ENCODE assay signal across 16 mouse cellular contexts in the genomic region with DNA sequence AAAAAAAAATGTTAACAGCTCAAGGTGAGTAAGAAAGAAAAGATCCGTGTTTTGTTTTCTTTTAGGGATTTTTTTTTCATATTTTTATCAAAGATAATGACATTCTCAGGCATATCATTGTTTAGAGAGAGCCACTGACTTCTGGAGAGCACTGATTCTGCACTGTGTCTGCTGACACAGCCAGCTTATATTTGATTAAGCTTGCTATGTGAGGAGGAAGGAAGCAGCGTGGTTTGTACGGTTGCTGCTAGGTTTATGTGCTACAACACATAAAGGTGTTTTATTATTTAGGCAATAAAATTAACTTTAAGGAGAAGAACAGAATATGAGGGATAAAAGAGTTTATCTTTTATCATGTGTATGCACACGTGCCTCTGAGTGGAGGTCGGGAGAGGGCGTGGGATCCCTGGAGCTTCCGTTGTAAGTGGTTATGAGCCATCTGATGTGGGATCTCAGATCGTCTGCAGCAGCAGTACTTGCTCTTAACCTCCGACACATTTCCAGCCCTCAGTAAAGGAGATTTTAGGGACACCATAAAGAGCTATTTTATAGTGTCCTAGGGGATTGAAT.
"Had no signal": no experiment of that assay in that cellular context is flagged by ENCODE, and none has a peak within 500 bp of the region (broad histone marks: within the 10 kb centered on the region; RNA-seq: fewer than 3 reads in every experiment).

No protein-coding gene starts in this region.

- H3K27me3 ChIP-seq: megakaryocyte, embryonic 14.5 days; midbrain, embryonic 12.5 days; midbrain, embryonic 15.5 days; neural tube, embryonic 13.5 days; stomach, embryonic 15.5 days had no signal

- H3K27ac ChIP-seq: liver, embryonic 14.5 days; midbrain, embryonic 10.5 days; midbrain, embryonic 12.5 days; midbrain, embryonic 15.5 days; neural tube, embryonic 13.5 days; stomach, embryonic 15.5 days; stomach, postnatal 0 days had no signal

- H3K36me3 ChIP-seq: midbrain, embryonic 15.5 days; neural tube, embryonic 13.5 days had no signal

- H3K4me3 ChIP-seq: megakaryocyte, embryonic 14.5 days; midbrain, embryonic 10.5 days; midbrain, embryonic 12.5 days; midbrain, embryonic 15.5 days; neural tube, embryonic 13.5 days; stomach, embryonic 15.5 days had no signal

- H3K4me2 ChIP-seq: lung, embryonic 14.5 days; midbrain, embryonic 12.5 days; midbrain, embryonic 15.5 days; neural tube, embryonic 13.5 days; stomach, embryonic 15.5 days had no signal

- DNase-seq: lung, adult 18-20 months; lung, embryonic 14.5 days; lung, postnatal 10 days; lung, postnatal 4 days; right cerebral cortex, postnatal 14 days; thymus, adult 2 months; thymus, postnatal 25 days; thymus, postnatal 4 days had no signal

- H3K4me1 ChIP-seq: midbrain, embryonic 10.5 days; midbrain, embryonic 12.5 days; stomach, embryonic 15.5 days had no signal

- ATAC-seq: midbrain, embryonic 15.5 days had no signal

- H3K9ac ChIP-seq: liver, embryonic 14.5 days; lung, embryonic 14.5 days; midbrain, embryonic 12.5 days; midbrain, embryonic 15.5 days; neural tube, embryonic 13.5 days; stomach, embryonic 15.5 days had no signal

- H3K9me3 ChIP-seq: megakaryocyte, embryonic 14.5 days; midbrain, embryonic 10.5 days; midbrain, embryonic 12.5 days; midbrain, embryonic 15.5 days; neural tube, embryonic 13.5 days; stomach, embryonic 15.5 days had no signal
